Mouse (Mus musculus) hindbrain, embryonic 14.5 days (tissue): ENCODE results near the gene Hcn1. TPM values are rescaled to one million over a fixed set of nuclear protein-coding genes. Genes with fewer than 3 reads are reported as not detected.
A peak's percentile ranks its signal among the peaks of the same experiment; 100 is the strongest.

ENCODE experiments used
- ATAC-seq: fragments of 200-750 bp; cut with Nextera tagmentation; 2 replicates; pipeline ENCODE4 v1.8.0; 2017; ENCODE audit warnings: moderate number of reproducible peaks, mild to moderate bottlenecking, moderate TSS enrichment, moderate library complexity; ENCODE audit not compliant: low FRiP score
- DNase-seq: peaks from one replicate; pipeline ENCODE4 v3.0.0-alpha.2; 2015; ENCODE audit warnings: low spot score
- H3K27ac ChIP-seq: fragments of 300-500 bp; sonication (generic); 2 replicates; pipeline ENCODE4 v1.5.1; 2014; ENCODE audit warnings: mild to moderate bottlenecking, moderate library complexity
- H3K27me3 ChIP-seq: fragments of 300-500 bp; sonication (generic); 2 replicates; pipeline ENCODE4 v1.6.1; 2014; ENCODE audit warnings: mild to moderate bottlenecking, low read length, mixed read lengths; ENCODE audit not compliant: control insufficient read depth, insufficient read depth
- H3K36me3 ChIP-seq: fragments of 300-500 bp; sonication (generic); replicated peaks from 2 replicates; pipeline ENCODE4 v1.6.1; 2014; ENCODE audit not compliant: control insufficient read depth, insufficient read depth
- H3K4me1 ChIP-seq: fragments of 300-500 bp; sonication (generic); replicated peaks from 2 replicates; pipeline ENCODE4 v1.6.1; 2014; ENCODE audit warnings: antibody characterized with exemption, low read length, mixed read lengths; ENCODE audit not compliant: control insufficient read depth, insufficient read depth
- H3K4me2 ChIP-seq: fragments of 300-500 bp; sonication (generic); replicated peaks from 2 replicates; pipeline ENCODE4 v1.6.1; 2014; ENCODE audit warnings: mild to moderate bottlenecking, moderate library complexity
- H3K4me3 ChIP-seq: fragments of 300-500 bp; sonication (generic); replicated peaks from 2 replicates; pipeline ENCODE4 v1.5.1; 2014; ENCODE audit warnings: mild to moderate bottlenecking, low read length
- H3K9ac ChIP-seq: fragments of 300-500 bp; sonication (generic); 2 replicates; pipeline ENCODE4 v1.6.1; 2014
- H3K9me3 ChIP-seq: fragments of 300-500 bp; sonication (generic); 2 replicates; pipeline ENCODE4 v1.6.1; 2016; ENCODE audit warnings: low read length; ENCODE audit not compliant: control insufficient read depth
- WGBS: fragments of 180-500 bp; shearing (Covaris S2); extraction: QIAGEN DNeasy Blood & Tissue Kit; methylation state at CpG from one replicate; pipeline ENCODE4 v1.1.7; 2014; 5-methylcytosine and 5-hydroxymethylcytosine counted together
- polyA plus RNA-seq: library from polyadenylated mRNA; unstranded; fragments of >200 nt; fragmentation: Nextera tagmentation; extraction: Ambion mirVana; gene quantifications from 2 replicates; pipeline ENCODE4 v1.2.1, GENCODE M21; 2014

Gene Hcn1
- polyA plus RNA-seq, 1 experiment from 2014 or later = 1.4 TPM

GRCm38 (mm10) chr13:117724083-117724482, 122.0 kb downstream of the Hcn1 start:
- ATAC-seq (no peak), DNase-seq (no peak)
- Histone ChIP-seq H3K4me1 (no peaks in the 10 kb centered on the region), H3K27ac (no peak overlapping the region), H3K4me2 (no peak overlapping the region), H3K9ac (no peak overlapping the region), H3K27me3 (no peaks in the 10 kb centered on the region), H3K36me3 (no peaks in the 10 kb centered on the region), H3K9me3 (no peaks in the 10 kb centered on the region), H3K4me3 (no peak overlapping the region)
- WGBS = 85% methylated on average over 3 of the region's 3 CpGs

DNA sequence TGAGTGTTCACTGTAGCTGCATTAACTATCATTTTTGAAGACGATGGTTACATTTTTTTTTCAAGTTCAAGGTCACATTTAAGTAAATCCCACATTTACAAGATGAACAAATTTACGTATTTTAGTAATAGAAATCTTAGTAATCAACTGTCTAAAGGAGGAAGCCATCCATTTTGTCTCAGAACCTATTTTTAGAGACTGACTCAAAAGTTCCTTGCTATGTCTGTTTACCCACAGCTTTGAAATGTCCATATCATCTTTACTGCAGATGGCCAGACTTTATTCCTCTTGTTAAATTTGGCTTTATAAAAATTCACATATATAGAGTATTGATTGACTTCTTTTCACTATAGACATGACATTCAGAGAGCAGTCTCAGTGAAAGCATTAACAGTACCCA, 126.3 kb downstream of the Hcn1 start:
- Histone ChIP-seq H3K9me3 (no peaks in the 10 kb centered on the region), H3K9ac (no peak overlapping the region), H3K4me2 (no peak overlapping the region), H3K4me1 (no peaks in the 10 kb centered on the region), H3K36me3 (no peaks in the 10 kb centered on the region), H3K4me3 (no peak overlapping the region), H3K27ac (no peak overlapping the region), H3K27me3 (no peaks in the 10 kb centered on the region)
- WGBS = 77% methylated on average over 2 of the region's 2 CpGs
- ATAC-seq = no peak
- DNase-seq = no peak

DNA sequence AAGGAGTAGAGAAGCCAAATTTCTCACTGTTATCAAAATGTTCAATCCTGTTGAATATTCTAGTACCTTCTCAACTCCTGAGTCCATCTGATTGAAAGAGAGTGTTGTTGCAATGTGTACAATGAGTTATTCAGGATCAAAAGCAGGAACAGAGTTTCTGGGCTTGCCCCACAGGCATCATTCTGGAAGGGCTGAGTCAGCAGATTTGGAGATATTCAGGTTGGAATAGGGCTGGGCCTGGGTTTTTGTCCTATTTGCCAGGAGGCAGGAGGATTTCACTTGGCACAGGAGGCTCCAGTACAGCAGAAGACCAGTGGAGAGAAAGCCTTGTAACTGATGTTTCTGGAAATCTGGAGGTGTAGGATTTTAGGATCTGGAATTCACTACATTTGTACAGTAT, 130.6 kb downstream of the Hcn1 start:
- Histone ChIP-seq H3K9me3 (no peaks in the 10 kb centered on the region), H3K27ac (no peak overlapping the region), H3K9ac (no peak overlapping the region), H3K4me3 (no peak overlapping the region), H3K4me2 (no peak overlapping the region), H3K4me1 (no peaks in the 10 kb centered on the region), H3K27me3 (no peaks in the 10 kb centered on the region), H3K36me3 (no peaks in the 10 kb centered on the region)
- ATAC-seq (no peak), DNase-seq (no peak)

GRCm38 (mm10) chr13:117744451-117744850, 142.3 kb downstream of the Hcn1 start:
- no peaks in the 10 kb centered on the region for H3K9me3 ChIP-seq
- no peaks in the 10 kb centered on the region for H3K27me3 ChIP-seq
- ATAC-seq (no peak), DNase-seq (no peak)
- H3K9ac ChIP-seq = no peak overlapping the region
- no peaks in the 10 kb centered on the region for H3K36me3 ChIP-seq
- no peaks in the 10 kb centered on the region for H3K4me1 ChIP-seq
- H3K4me3 ChIP-seq = no peak overlapping the region
- H3K4me2 ChIP-seq = no peak overlapping the region
- WGBS = 91% methylated on average over 3 of the region's 3 CpGs
- no peak overlapping the region for H3K27ac ChIP-seq

- WGBS = 96% methylated on average over 2 of the region's 3 CpGs
- H3K4me3 ChIP-seq = no peak overlapping the region
- H3K4me1 ChIP-seq = no peaks in the 10 kb centered on the region
- no peak overlapping the region for H3K27ac ChIP-seq
- no peak overlapping the region for H3K4me2 ChIP-seq
- no peaks in the 10 kb centered on the region for H3K27me3 ChIP-seq
- no peak for DNase-seq
- no peak for ATAC-seq
- H3K9me3 ChIP-seq = no peaks in the 10 kb centered on the region
- no peaks in the 10 kb centered on the region for H3K36me3 ChIP-seq
- no peak overlapping the region for H3K9ac ChIP-seq
Measured at GRCm38 (mm10) chr13:117745173-117745572, 143.1 kb downstream of the Hcn1 start.

DNA sequence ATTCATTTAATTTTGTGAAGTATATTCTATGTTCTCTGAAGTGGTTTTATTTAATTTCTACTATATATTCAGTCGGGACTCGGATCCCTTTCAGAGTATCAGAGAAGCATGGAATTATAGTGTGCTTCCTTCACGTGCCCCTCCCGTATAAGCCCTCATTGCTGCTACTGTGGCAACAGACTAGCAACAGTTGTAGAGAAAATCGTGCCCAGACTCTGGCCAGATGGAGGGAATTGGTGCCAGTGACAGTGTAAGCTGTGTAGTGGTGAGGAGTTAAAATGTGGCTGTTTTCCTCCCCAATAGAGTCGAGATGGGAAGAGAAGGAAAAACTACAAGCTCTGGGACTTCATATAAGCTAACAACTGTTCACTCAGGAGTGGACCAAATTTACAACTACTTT, 163.4 kb downstream of the Hcn1 start:
- H3K9ac ChIP-seq = no peak overlapping the region
- no peaks in the 10 kb centered on the region for H3K9me3 ChIP-seq
- no peaks in the 10 kb centered on the region for H3K36me3 ChIP-seq
- ATAC-seq = peak; percentile 66; the same call in 1 of the 2 replicates
- H3K4me3 ChIP-seq = no peak overlapping the region
- 71% methylated on average over 6 of the region's 6 CpGs for WGBS
- no peaks in the 10 kb centered on the region for H3K27me3 ChIP-seq
- H3K4me1 ChIP-seq = no peaks in the 10 kb centered on the region
- H3K27ac ChIP-seq = no peak overlapping the region
- peak; percentile 47 for DNase-seq
- H3K4me2 ChIP-seq = no peak overlapping the region

DNA sequence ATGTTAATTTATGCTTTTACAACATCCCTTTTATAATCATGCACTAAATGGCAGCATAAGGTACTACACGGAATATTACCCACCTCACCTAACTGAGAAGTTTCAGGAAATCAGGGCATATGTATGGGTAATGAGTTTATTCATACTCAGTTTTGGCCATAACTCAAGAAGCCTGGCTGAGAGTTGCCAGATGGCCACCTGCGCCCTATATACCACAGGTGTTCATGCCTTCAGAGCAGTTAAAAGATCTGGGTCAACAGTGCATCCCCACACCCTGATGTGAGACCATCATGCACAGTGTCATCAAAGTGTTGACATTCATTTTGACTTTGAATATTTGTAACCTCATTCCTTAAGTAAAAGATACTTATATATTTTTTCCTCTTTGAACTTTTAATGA, 183.3 kb downstream of the Hcn1 start:
- Histone ChIP-seq H3K9me3 (no peaks in the 10 kb centered on the region), H3K4me2 (no peak overlapping the region), H3K36me3 (no peaks in the 10 kb centered on the region), H3K27me3 (no peaks in the 10 kb centered on the region), H3K9ac (no peak overlapping the region), H3K4me1 (no peaks in the 10 kb centered on the region), H3K27ac (no peak overlapping the region), H3K4me3 (no peak overlapping the region)
- WGBS = 89% methylated on average over 2 of the region's 2 CpGs
- DNase-seq = no peak
- ATAC-seq = no peak

DNA sequence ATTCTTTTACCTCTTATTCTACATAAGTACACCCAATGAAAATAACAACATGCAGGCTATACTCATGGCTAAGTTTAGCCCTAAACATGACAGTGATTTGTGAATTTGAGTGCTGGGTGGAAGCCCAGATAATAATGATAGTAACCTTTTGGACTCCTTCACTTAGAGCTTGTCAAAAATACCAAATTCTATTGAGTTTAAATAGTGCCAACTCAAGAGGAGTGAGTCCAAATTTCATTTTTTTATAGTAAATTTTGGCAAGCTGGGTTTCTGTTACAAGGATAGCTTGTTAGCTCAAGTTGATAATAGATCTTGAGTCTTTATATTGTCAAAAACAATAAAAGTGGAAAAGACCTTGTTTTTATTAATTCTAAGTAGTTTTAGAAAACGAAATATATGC, 190.7 kb downstream of the Hcn1 start:
- no peak for DNase-seq
- 60% methylated on average over 1 of the region's 1 CpGs for WGBS
- no peak for ATAC-seq

DNA sequence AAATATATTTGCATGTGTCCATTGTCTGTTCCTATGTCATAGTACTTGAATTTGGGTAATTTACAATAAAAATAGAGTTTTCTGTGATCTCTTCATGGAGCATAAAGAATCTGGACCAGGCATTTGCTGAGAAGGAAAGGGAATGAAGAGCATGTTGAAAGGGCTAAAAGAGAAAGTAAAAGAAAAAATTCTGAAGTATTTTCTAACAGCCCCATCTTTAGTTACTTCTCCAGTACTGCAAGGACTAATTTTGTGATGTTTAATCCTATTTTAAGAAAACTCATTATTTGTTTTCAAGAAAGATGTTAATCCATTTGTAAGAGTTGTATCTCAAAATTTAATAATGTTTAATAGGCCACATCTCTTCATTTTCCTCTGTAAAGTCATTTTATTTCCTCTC, 198.9 kb downstream of the Hcn1 start:
- DNase-seq (no peak), ATAC-seq (no peak)
- no peaks in the 10 kb centered on the region for H3K9me3 ChIP-seq
- no peaks in the 10 kb centered on the region for H3K4me1 ChIP-seq
- no peaks in the 10 kb centered on the region for H3K27me3 ChIP-seq
- no peak overlapping the region for H3K4me3 ChIP-seq
- H3K27ac ChIP-seq = no peak overlapping the region
- H3K9ac ChIP-seq = no peak overlapping the region
- no peak overlapping the region for H3K4me2 ChIP-seq
- H3K36me3 ChIP-seq = no peaks in the 10 kb centered on the region

More for the DNA sequence above, 190.7 kb downstream of the Hcn1 start:
- Histone ChIP-seq H3K27me3 (no peaks in the 10 kb centered on the region), H3K9me3 (no peaks in the 10 kb centered on the region), H3K9ac (no peak overlapping the region), H3K27ac (no peak overlapping the region), H3K4me2 (no peak overlapping the region), H3K4me3 (no peak overlapping the region), H3K36me3 (no peaks in the 10 kb centered on the region), H3K4me1 (no peaks in the 10 kb centered on the region)

GRCm38 (mm10) chr13:117827628-117828027, 225.5 kb downstream of the Hcn1 start:
- H3K36me3 ChIP-seq = no peaks in the 10 kb centered on the region
- no peak overlapping the region for H3K4me3 ChIP-seq
- DNase-seq (no peak), ATAC-seq (no peak)
- H3K4me1 ChIP-seq = no peaks in the 10 kb centered on the region
- H3K9me3 ChIP-seq = no peaks in the 10 kb centered on the region
- no peak overlapping the region for H3K27ac ChIP-seq
- no peaks in the 10 kb centered on the region for H3K27me3 ChIP-seq
- 88% methylated on average over 5 of the region's 5 CpGs for WGBS
- H3K9ac ChIP-seq = no peak overlapping the region
- H3K4me2 ChIP-seq = no peak overlapping the region
